Mouse (Mus musculus): ENCODE measurements around the gene Fam185a. TPM values are rescaled to one million over a fixed set of nuclear protein-coding genes. Genes with fewer than 3 reads are reported as not detected.

The Fam185a gene
- polyA plus RNA-seq, 1 experiment from 2014 or later: 9.4 TPM

GRCm38 (mm10) chr5:21486798-21487197, 62.0 kb downstream of the Fam185a start:
- no peaks in the 10 kb centered on the region for H3K36me3 ChIP-seq (ENCODE audit: control insufficient read depth, insufficient read depth, low read length)
- H3K27me3 ChIP-seq (ENCODE audit: control insufficient read depth, insufficient read depth, low read length): no peaks in the 10 kb centered on the region
- no peaks in the 10 kb centered on the region for H3K9me3 ChIP-seq (ENCODE audit: control insufficient read depth, low read length)
- no peak overlapping the region for H3K4me3 ChIP-seq (ENCODE audit: low read depth, low read length)
- 81% methylated on average over 5 of the region's 5 CpGs for WGBS
- H3K9ac ChIP-seq (replicated peaks; ENCODE audit: low read depth, low read length): no peak overlapping the region
- no peak overlapping the region for H3K4me2 ChIP-seq (ENCODE audit: low read depth, low read length)
- H3K4me1 ChIP-seq (ENCODE audit: control insufficient read depth, insufficient read depth, low read length): no peaks in the 10 kb centered on the region
- ATAC-seq (ENCODE audit: low read depth): no peak
- no peak overlapping the region for H3K27ac ChIP-seq (ENCODE audit: low read depth, low read length)

- no peak for ATAC-seq (ENCODE audit: low read depth)
- no peaks in the 10 kb centered on the region for H3K27me3 ChIP-seq (ENCODE audit: control insufficient read depth, insufficient read depth, low read length)
- no peaks in the 10 kb centered on the region for H3K4me1 ChIP-seq (ENCODE audit: control insufficient read depth, insufficient read depth, low read length)
- no peaks in the 10 kb centered on the region for H3K9me3 ChIP-seq (ENCODE audit: control insufficient read depth, low read length)
- no peaks in the 10 kb centered on the region for H3K36me3 ChIP-seq (ENCODE audit: control insufficient read depth, insufficient read depth, low read length)
- no peak overlapping the region for H3K4me3 ChIP-seq (ENCODE audit: low read depth, low read length)
- no peak overlapping the region for H3K4me2 ChIP-seq (ENCODE audit: low read depth, low read length)
- H3K9ac ChIP-seq (replicated peaks; ENCODE audit: low read depth, low read length): no peak overlapping the region
- 89% methylated on average over 3 of the region's 3 CpGs for whole genome bisulfite sequencing
- no peak overlapping the region for H3K27ac ChIP-seq (ENCODE audit: low read depth, low read length)
Measured at GRCm38 (mm10) chr5:21487306-21487705, 62.5 kb downstream of the Fam185a start.

GRCm38 (mm10) chr5:21487716-21488115, 63.0 kb downstream of the Fam185a start:
- Histone ChIP-seq H3K9ac (replicated peaks; ENCODE audit: low read depth, low read length) (no peak overlapping the region), H3K27ac (ENCODE audit: low read depth, low read length) (no peak overlapping the region), H3K36me3 (ENCODE audit: control insufficient read depth, insufficient read depth, low read length) (no peaks in the 10 kb centered on the region), H3K27me3 (ENCODE audit: control insufficient read depth, insufficient read depth, low read length) (no peaks in the 10 kb centered on the region), H3K4me1 (ENCODE audit: control insufficient read depth, insufficient read depth, low read length) (no peaks in the 10 kb centered on the region), H3K4me2 (ENCODE audit: low read depth, low read length) (no peak overlapping the region), H3K4me3 (ENCODE audit: low read depth, low read length) (no peak overlapping the region), H3K9me3 (ENCODE audit: control insufficient read depth, low read length) (no peaks in the 10 kb centered on the region)
- 94% methylated on average over 3 of the region's 3 CpGs for WGBS
- ATAC-seq (ENCODE audit: low read depth): no peak

GRCm38 (mm10) chr5:21488506-21488905, 63.7 kb downstream of the Fam185a start:
- Histone ChIP-seq H3K4me3 (ENCODE audit: low read depth, low read length) (no peak overlapping the region), H3K27me3 (ENCODE audit: control insufficient read depth, insufficient read depth, low read length) (no peaks in the 10 kb centered on the region), H3K4me2 (ENCODE audit: low read depth, low read length) (no peak overlapping the region), H3K9ac (replicated peaks; ENCODE audit: low read depth, low read length) (no peak overlapping the region), H3K4me1 (ENCODE audit: control insufficient read depth, insufficient read depth, low read length) (no peaks in the 10 kb centered on the region), H3K36me3 (ENCODE audit: control insufficient read depth, insufficient read depth, low read length) (no peaks in the 10 kb centered on the region), H3K27ac (ENCODE audit: low read depth, low read length) (no peak overlapping the region), H3K9me3 (ENCODE audit: control insufficient read depth, low read length) (no peaks in the 10 kb centered on the region)
- 91% methylated on average over 5 of the region's 5 CpGs for WGBS
- no peak for ATAC-seq (ENCODE audit: low read depth)

- no peak overlapping the region for H3K4me3 ChIP-seq (ENCODE audit: low read depth, low read length)
- H3K27ac ChIP-seq (ENCODE audit: low read depth, low read length): no peak overlapping the region
- no peaks in the 10 kb centered on the region for H3K36me3 ChIP-seq (ENCODE audit: control insufficient read depth, insufficient read depth, low read length)
- H3K4me2 ChIP-seq (ENCODE audit: low read depth, low read length): no peak overlapping the region
- no peak for ATAC-seq (ENCODE audit: low read depth)
- H3K9me3 ChIP-seq (ENCODE audit: control insufficient read depth, low read length): no peaks in the 10 kb centered on the region
- H3K4me1 ChIP-seq (ENCODE audit: control insufficient read depth, insufficient read depth, low read length): no peaks in the 10 kb centered on the region
- no peak overlapping the region for H3K9ac ChIP-seq (replicated peaks; ENCODE audit: low read depth, low read length)
- WGBS: 70% methylated on average over 4 of the region's 4 CpGs
- H3K27me3 ChIP-seq (ENCODE audit: control insufficient read depth, insufficient read depth, low read length): no peaks in the 10 kb centered on the region
Measured at GRCm38 (mm10) chr5:21489135-21489534, 64.4 kb downstream of the Fam185a start.

GRCm38 (mm10) chr5:21491469-21491868, 66.7 kb downstream of the Fam185a start:
- H3K36me3 ChIP-seq (ENCODE audit: control insufficient read depth, insufficient read depth, low read length): no peaks in the 10 kb centered on the region
- H3K4me3 ChIP-seq (ENCODE audit: low read depth, low read length): no peak overlapping the region
- H3K4me2 ChIP-seq (ENCODE audit: low read depth, low read length): no peak overlapping the region
- no peaks in the 10 kb centered on the region for H3K27me3 ChIP-seq (ENCODE audit: control insufficient read depth, insufficient read depth, low read length)
- no peak overlapping the region for H3K9ac ChIP-seq (replicated peaks; ENCODE audit: low read depth, low read length)
- ATAC-seq (ENCODE audit: low read depth): peak; percentile 73; the same call in 1 of the 2 replicates
- no peak overlapping the region for H3K27ac ChIP-seq (ENCODE audit: low read depth, low read length)
- 30% methylated on average over 2 of the region's 2 CpGs for WGBS
- no peaks in the 10 kb centered on the region for H3K4me1 ChIP-seq (ENCODE audit: control insufficient read depth, insufficient read depth, low read length)
- no peaks in the 10 kb centered on the region for H3K9me3 ChIP-seq (ENCODE audit: control insufficient read depth, low read length)

GRCm38 (mm10) chr5:21492213-21492612, 67.5 kb downstream of the Fam185a start:
- no peak overlapping the region for H3K27ac ChIP-seq (ENCODE audit: low read depth, low read length)
- no peak overlapping the region for H3K4me2 ChIP-seq (ENCODE audit: low read depth, low read length)
- no peak overlapping the region for H3K9ac ChIP-seq (replicated peaks; ENCODE audit: low read depth, low read length)
- H3K27me3 ChIP-seq (ENCODE audit: control insufficient read depth, insufficient read depth, low read length): no peaks in the 10 kb centered on the region
- no peaks in the 10 kb centered on the region for H3K4me1 ChIP-seq (ENCODE audit: control insufficient read depth, insufficient read depth, low read length)
- ATAC-seq (ENCODE audit: low read depth): no peak
- no peak overlapping the region for H3K4me3 ChIP-seq (ENCODE audit: low read depth, low read length)
- WGBS: 73% methylated on average over 3 of the region's 3 CpGs
- no peaks in the 10 kb centered on the region for H3K9me3 ChIP-seq (ENCODE audit: control insufficient read depth, low read length)
- H3K36me3 ChIP-seq (ENCODE audit: control insufficient read depth, insufficient read depth, low read length): no peaks in the 10 kb centered on the region

- Histone ChIP-seq H3K4me1 (ENCODE audit: control insufficient read depth, insufficient read depth, low read length) (no peaks in the 10 kb centered on the region), H3K27me3 (ENCODE audit: control insufficient read depth, insufficient read depth, low read length) (no peaks in the 10 kb centered on the region), H3K9me3 (ENCODE audit: control insufficient read depth, low read length) (no peaks in the 10 kb centered on the region), H3K4me3 (ENCODE audit: low read depth, low read length) (no peak overlapping the region), H3K4me2 (ENCODE audit: low read depth, low read length) (no peak overlapping the region), H3K9ac (replicated peaks; ENCODE audit: low read depth, low read length) (no peak overlapping the region), H3K36me3 (ENCODE audit: control insufficient read depth, insufficient read depth, low read length) (no peaks in the 10 kb centered on the region), H3K27ac (ENCODE audit: low read depth, low read length) (no peak overlapping the region)
- no peak for ATAC-seq (ENCODE audit: low read depth)
- WGBS: 90% methylated on average over 8 of the region's 8 CpGs
Measured at GRCm38 (mm10) chr5:21493294-21493999, 68.7 kb downstream of the Fam185a start.

GRCm38 (mm10) chr5:21494781-21495180, 70.0 kb downstream of the Fam185a start:
- Histone ChIP-seq H3K9me3 (ENCODE audit: control insufficient read depth, low read length) (no peaks in the 10 kb centered on the region), H3K27ac (ENCODE audit: low read depth, low read length) (no peak overlapping the region), H3K4me1 (ENCODE audit: control insufficient read depth, insufficient read depth, low read length) (no peaks in the 10 kb centered on the region), H3K9ac (replicated peaks; ENCODE audit: low read depth, low read length) (no peak overlapping the region), H3K4me2 (ENCODE audit: low read depth, low read length) (no peak overlapping the region), H3K27me3 (ENCODE audit: control insufficient read depth, insufficient read depth, low read length) (no peaks in the 10 kb centered on the region), H3K4me3 (ENCODE audit: low read depth, low read length) (no peak overlapping the region), H3K36me3 (ENCODE audit: control insufficient read depth, insufficient read depth, low read length) (no peaks in the 10 kb centered on the region)
- 65% methylated on average over 3 of the region's 3 CpGs for WGBS
- ATAC-seq (ENCODE audit: low read depth): no peak
